Mouse (Mus musculus) embryonic facial prominence, embryonic 14.5 days (tissue): Measurements from ENCODE around the gene Hmox1. TPM values are rescaled to one million over a fixed set of nuclear protein-coding genes. Genes with fewer than 3 reads are reported as not detected.
A peak's percentile ranks its signal among the peaks of the same experiment; 100 is the strongest.

Experiments
- ATAC-seq: fragments of 200-750 bp; cut with Nextera tagmentation; 2 replicates; pipeline ENCODE4 v1.8.0; 2017; ENCODE audit warnings: low read depth, moderate number of reproducible peaks, moderate TSS enrichment
- DNase-seq: peaks from one replicate; pipeline ENCODE4 v3.0.0-alpha.2; 2015; ENCODE audit warnings: low spot score
- H3K27ac ChIP-seq: fragments of 300-500 bp; sonication (generic); replicated peaks from 2 replicates; pipeline ENCODE4 v1.5.1; 2014; ENCODE audit warnings: low read depth, mild to moderate bottlenecking, low read length, moderate library complexity
- H3K27me3 ChIP-seq: fragments of 300-500 bp; sonication (generic); replicated peaks from 2 replicates; pipeline ENCODE4 v1.6.1; 2014; ENCODE audit warnings: low read length; ENCODE audit not compliant: control insufficient read depth, insufficient read depth
- H3K36me3 ChIP-seq: fragments of 300-500 bp; sonication (generic); 2 replicates; pipeline ENCODE4 v1.6.1; 2014; ENCODE audit warnings: low read length, mixed read lengths; ENCODE audit not compliant: control insufficient read depth, insufficient read depth
- H3K4me1 ChIP-seq: fragments of 300-500 bp; sonication (generic); 2 replicates; pipeline ENCODE4 v1.6.1; 2014; ENCODE audit warnings: antibody characterized with exemption, low read length; ENCODE audit not compliant: control insufficient read depth, insufficient read depth
- H3K4me2 ChIP-seq: fragments of 300-500 bp; sonication (generic); 2 replicates; pipeline ENCODE4 v1.6.1; 2014; ENCODE audit warnings: low read depth, mild to moderate bottlenecking, low read length, moderate library complexity, mixed read lengths
- H3K4me3 ChIP-seq: fragments of 300-500 bp; sonication (generic); 2 replicates; pipeline ENCODE4 v1.5.1; 2014; ENCODE audit warnings: low read depth, mild to moderate bottlenecking, low read length
- H3K9ac ChIP-seq: fragments of 300-500 bp; sonication (generic); 2 replicates; pipeline ENCODE4 v1.6.1; 2014; ENCODE audit warnings: low read depth, mild to moderate bottlenecking, low read length, moderate library complexity, mixed read lengths
- H3K9me3 ChIP-seq: fragments of 300-500 bp; sonication (generic); 2 replicates; pipeline ENCODE4 v1.6.1; 2016; ENCODE audit warnings: low read length; ENCODE audit not compliant: control insufficient read depth
- WGBS: fragments of 180-500 bp; shearing (Covaris S2); extraction: QIAGEN DNeasy Blood & Tissue Kit; methylation state at CpG from one replicate; pipeline ENCODE4 v1.1.7; 2014; 5-methylcytosine and 5-hydroxymethylcytosine counted together
- polyA plus RNA-seq: library from polyadenylated mRNA; unstranded; fragments of >200 nt; fragmentation: Nextera tagmentation; extraction: Ambion mirVana; gene quantifications from 2 replicates; pipeline ENCODE4 v1.2.1, GENCODE M21; 2014

The Hmox1 gene
- polyA plus RNA-seq, 1 experiment from 2014 or later = 24.4 TPM

- no peak for DNase-seq
- WGBS = 63% methylated on average over 6 of the region's 6 CpGs
- Histone ChIP-seq H3K36me3 (peaks cover 22% of the 10 kb centered on the region), H3K4me2 (no peak overlapping the region), H3K4me1 (no peaks in the 10 kb centered on the region), H3K9ac (no peak overlapping the region), H3K27me3 (no peaks in the 10 kb centered on the region), H3K9me3 (no peaks in the 10 kb centered on the region), H3K4me3 (no peak overlapping the region), H3K27ac (no peak overlapping the region)
- ATAC-seq = no peak
Measured at GRCm38 (mm10) chr8:75067287-75067686, 26.1 kb upstream of the Hmox1 start.

DNA sequence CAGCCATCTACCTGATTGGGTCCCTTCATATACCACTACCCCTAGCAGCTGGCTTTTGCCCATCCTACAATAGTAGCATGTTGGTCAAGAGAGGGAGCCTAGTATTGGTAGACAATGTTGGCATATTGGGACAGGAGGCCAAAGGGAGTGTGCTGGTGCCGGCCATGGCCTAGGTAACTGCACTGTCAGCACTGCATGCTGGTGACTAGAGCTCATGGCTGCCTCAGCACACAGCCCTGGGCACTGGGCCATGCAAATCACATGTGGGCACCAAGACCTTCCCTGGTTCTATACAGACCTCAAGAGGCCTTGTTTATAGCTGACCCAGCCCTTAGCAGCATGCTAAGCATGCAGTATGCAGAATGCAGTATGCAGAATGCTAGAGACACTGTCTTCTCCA, 23.1 kb upstream of the Hmox1 start:
- peaks cover 11% of the 10 kb centered on the region; the same call in 1 of the 2 replicates for H3K36me3 ChIP-seq
- ATAC-seq (no peak), DNase-seq (no peak)
- no peak overlapping the region for H3K4me3 ChIP-seq
- no peaks in the 10 kb centered on the region for H3K9me3 ChIP-seq
- WGBS = 71% methylated on average over 1 of the region's 1 CpGs
- no peaks in the 10 kb centered on the region for H3K27me3 ChIP-seq
- H3K9ac ChIP-seq = no peak overlapping the region
- no peak overlapping the region for H3K4me2 ChIP-seq
- H3K4me1 ChIP-seq = no peaks in the 10 kb centered on the region
- no peak overlapping the region for H3K27ac ChIP-seq

GRCm38 (mm10) chr8:75071627-75072346, 21.6 kb upstream of the Hmox1 start:
- 0 out of 2 replicates have a peak, but pooled peaks cover 6% of the 10 kb centered on the region for H3K36me3 ChIP-seq
- 34% methylated on average over 3 of the region's 4 CpGs for WGBS
- peak overlapping the region; percentile 37; the same call in 1 of the 2 replicates for H3K9ac ChIP-seq
- no peak overlapping the region for H3K4me3 ChIP-seq
- no peaks in the 10 kb centered on the region for H3K4me1 ChIP-seq
- no peak overlapping the region for H3K4me2 ChIP-seq
- DNase-seq (peak; percentile 90), ATAC-seq (peak; percentile 86)
- no peak overlapping the region for H3K27ac ChIP-seq
- H3K9me3 ChIP-seq = no peaks in the 10 kb centered on the region
- H3K27me3 ChIP-seq = no peaks in the 10 kb centered on the region

DNA sequence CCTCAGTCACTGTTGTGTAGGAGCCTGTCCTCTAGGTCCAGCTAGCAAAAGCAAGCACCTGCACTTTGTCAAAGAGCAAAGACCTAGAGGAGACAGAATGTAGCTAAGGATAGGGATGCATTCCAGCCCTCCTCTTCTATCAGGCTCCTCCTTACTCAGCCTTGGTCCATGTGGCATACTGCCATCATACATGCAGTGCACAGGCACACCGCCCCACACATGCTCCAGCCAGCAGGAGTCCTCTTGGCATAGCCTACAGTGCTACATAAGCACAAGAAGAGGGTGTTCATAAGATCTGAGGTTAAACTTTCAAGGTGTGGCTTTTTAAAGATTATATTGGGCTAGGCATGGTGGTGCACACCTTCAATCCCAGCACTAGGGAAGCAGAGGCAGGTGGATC, 18.5 kb upstream of the Hmox1 start:
- no peaks in the 10 kb centered on the region for H3K36me3 ChIP-seq
- H3K4me3 ChIP-seq = no peak overlapping the region
- H3K9me3 ChIP-seq = no peaks in the 10 kb centered on the region
- DNase-seq (no peak), ATAC-seq (no peak)
- 67% methylated on average over 1 of the region's 1 CpGs for WGBS
- H3K27ac ChIP-seq = no peak overlapping the region
- no peak overlapping the region for H3K9ac ChIP-seq
- H3K4me2 ChIP-seq = no peak overlapping the region
- no peaks in the 10 kb centered on the region for H3K4me1 ChIP-seq
- H3K27me3 ChIP-seq = no peaks in the 10 kb centered on the region

DNA sequence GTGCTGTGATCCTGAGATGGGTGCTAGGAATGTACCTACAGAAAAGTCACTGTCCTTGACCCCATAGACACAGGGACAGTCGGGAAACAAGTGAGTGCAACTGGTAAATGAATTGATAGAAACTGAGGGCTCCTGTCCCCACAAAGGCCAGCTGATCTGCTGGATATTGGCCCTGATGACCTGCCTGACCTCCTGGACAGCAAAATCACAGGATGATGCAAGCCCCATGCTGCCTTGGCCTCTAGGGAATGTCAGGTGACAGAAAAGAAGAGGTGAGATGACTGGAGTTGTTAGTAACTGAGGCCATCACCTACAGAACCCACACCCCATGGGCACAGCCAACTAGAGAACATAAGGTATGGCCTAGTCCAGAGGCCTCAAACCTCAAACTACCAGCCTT, 15.2 kb upstream of the Hmox1 start:
- 80% methylated on average over 1 of the region's 1 CpGs for WGBS
- no peak overlapping the region for H3K27ac ChIP-seq
- H3K27me3 ChIP-seq = no peaks in the 10 kb centered on the region
- no peak overlapping the region for H3K9ac ChIP-seq
- DNase-seq (no peak), ATAC-seq (no peak)
- no peaks in the 10 kb centered on the region for H3K36me3 ChIP-seq
- no peak overlapping the region for H3K4me2 ChIP-seq
- no peak overlapping the region for H3K4me3 ChIP-seq
- H3K9me3 ChIP-seq = no peaks in the 10 kb centered on the region
- no peaks in the 10 kb centered on the region for H3K4me1 ChIP-seq

DNA sequence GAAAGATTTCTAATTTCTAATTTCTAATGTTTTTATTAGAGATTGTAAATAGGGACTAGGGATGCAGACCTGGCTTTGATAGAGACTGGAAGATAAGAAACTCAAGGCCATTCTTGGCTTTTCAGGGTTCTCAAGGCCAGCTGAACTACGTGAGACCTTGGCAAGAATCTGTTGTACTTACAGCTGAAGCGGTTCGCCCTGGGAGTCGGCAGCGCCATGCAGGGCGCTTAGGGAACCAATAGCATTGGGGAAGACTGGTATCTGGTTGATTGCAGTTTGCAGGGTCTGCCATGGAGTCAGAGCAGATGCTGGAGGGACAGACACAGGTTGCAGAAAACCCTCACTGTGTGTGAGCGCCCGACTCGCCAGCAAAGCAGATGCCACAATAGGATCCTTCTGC, 14.6 kb upstream of the Hmox1 start:
- H3K9ac ChIP-seq = no peak overlapping the region
- H3K4me1 ChIP-seq = no peaks in the 10 kb centered on the region
- H3K4me3 ChIP-seq = no peak overlapping the region
- no peak overlapping the region for H3K4me2 ChIP-seq
- no peaks in the 10 kb centered on the region for H3K9me3 ChIP-seq
- no peak for ATAC-seq
- H3K27ac ChIP-seq = no peak overlapping the region
- no peak for DNase-seq
- no peaks in the 10 kb centered on the region for H3K36me3 ChIP-seq
- H3K27me3 ChIP-seq = no peaks in the 10 kb centered on the region
- WGBS = 96% methylated on average over 9 of the region's 9 CpGs

DNA sequence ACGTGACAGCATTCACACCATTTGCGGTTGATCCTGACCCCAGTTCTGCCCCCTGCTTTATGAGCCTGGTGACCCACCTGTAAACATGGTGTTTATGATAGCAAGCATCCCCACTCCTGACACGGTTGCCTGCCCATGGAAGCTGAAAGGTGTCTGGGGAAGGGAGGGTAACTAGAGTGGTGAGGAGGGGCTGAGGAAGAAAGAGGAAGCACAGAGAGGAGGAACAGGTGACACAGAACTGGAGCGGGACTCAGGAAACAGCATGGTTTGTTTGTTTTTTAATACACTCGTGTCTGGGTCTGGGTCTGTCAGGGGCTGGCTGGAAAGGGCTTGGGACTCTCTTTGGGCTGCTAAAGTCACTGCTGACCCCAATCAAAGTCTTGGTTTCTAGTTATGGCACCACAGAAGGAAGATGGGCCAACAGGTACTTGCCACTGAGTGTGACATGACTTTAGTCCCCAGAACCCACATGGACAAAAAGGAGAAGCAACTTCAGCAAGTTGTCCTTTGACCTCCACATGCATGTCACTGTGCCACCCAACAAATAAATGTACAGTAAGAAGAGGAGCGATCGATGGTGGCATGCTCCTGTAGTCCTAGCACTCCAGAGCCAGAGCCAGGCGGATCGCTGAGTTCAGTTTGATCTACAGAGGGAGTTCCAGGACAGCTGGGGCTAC, 11.9 kb upstream of the Hmox1 start:
- Histone ChIP-seq H3K9me3 (no peaks in the 10 kb centered on the region), H3K27ac (no peak overlapping the region), H3K27me3 (no peaks in the 10 kb centered on the region), H3K36me3 (no peaks in the 10 kb centered on the region), H3K4me1 (no peaks in the 10 kb centered on the region), H3K9ac (no peak overlapping the region), H3K4me3 (no peak overlapping the region), H3K4me2 (no peak overlapping the region)
- 76% methylated on average over 9 of the region's 9 CpGs for WGBS
- ATAC-seq (no peak), DNase-seq (no peak)

- Histone ChIP-seq H3K27ac (no peak overlapping the region), H3K4me2 (no peak overlapping the region), H3K27me3 (no peaks in the 10 kb centered on the region), H3K9me3 (no peaks in the 10 kb centered on the region), H3K4me3 (no peak overlapping the region), H3K4me1 (no peaks in the 10 kb centered on the region), H3K9ac (no peak overlapping the region), H3K36me3 (no peaks in the 10 kb centered on the region)
- DNase-seq (no peak), ATAC-seq (no peak)
- 83% methylated on average over 6 of the region's 6 CpGs for WGBS
Measured at GRCm38 (mm10) chr8:75082181-75082805, 11.1 kb upstream of the Hmox1 start.
